Comparison of ENCODE assay signal across 25 mouse cellular contexts in genomic region chr15:12962179-12962578, GRCm38 (mm10).
"Had no signal": no experiment of that assay in that cellular context is flagged by ENCODE, and none has a peak within 500 bp of the region (broad histone marks: within the 10 kb centered on the region; RNA-seq: fewer than 3 reads in every experiment).

No protein-coding gene starts in this region.

- DNase-seq: gastrocnemius, postnatal 14 days; gastrocnemius, postnatal 36 days; heart, adult 2 months; heart, postnatal 14 days; heart, postnatal 36 days; kidney, adult 18-20 months; kidney, adult 8-10 months; kidney, postnatal 14 days; kidney, postnatal 36 days; layer of hippocampus, adult 9-11 months had no signal

- H3K4me1 ChIP-seq: heart, embryonic 15.5 days; intestine, embryonic 15.5 days; kidney, embryonic 15.5 days; limb, embryonic 15.5 days; liver, embryonic 12.5 days had no signal

- ATAC-seq: hindbrain, embryonic 16.5 days; inflammation-experienced regulatory T-cells, adult 6 months; intestine, embryonic 15.5 days; intestine, postnatal 0 days; liver, embryonic 12.5 days had no signal

- H3K4me2 ChIP-seq: heart, embryonic 11.5 days; heart, embryonic 13.5 days; heart, embryonic 15.5 days; hindbrain, embryonic 14.5 days; intestine, embryonic 15.5 days; kidney, embryonic 15.5 days; limb, embryonic 13.5 days; limb, embryonic 15.5 days; liver, embryonic 12.5 days had no signal

- H3K27me3 ChIP-seq: heart, embryonic 13.5 days; heart, embryonic 15.5 days; intestine, embryonic 15.5 days; kidney, embryonic 15.5 days; limb, embryonic 13.5 days; limb, embryonic 15.5 days; liver, embryonic 12.5 days had no signal

- H3K9ac ChIP-seq: heart, embryonic 13.5 days; heart, embryonic 15.5 days; hindbrain, embryonic 14.5 days; intestine, embryonic 15.5 days; kidney, embryonic 15.5 days; limb, embryonic 13.5 days; limb, embryonic 15.5 days; liver, embryonic 12.5 days; liver, embryonic 14.5 days had no signal

- H3K36me3 ChIP-seq: heart, embryonic 13.5 days; heart, embryonic 15.5 days; intestine, embryonic 15.5 days; kidney, embryonic 15.5 days; limb, embryonic 13.5 days; limb, embryonic 15.5 days; liver, embryonic 12.5 days had no signal

- H3K4me3 ChIP-seq: heart, adult 2 months; heart, embryonic 13.5 days; heart, embryonic 15.5 days; intestine, embryonic 15.5 days; kidney, embryonic 15.5 days; left cerebral cortex, adult 2 months; limb, embryonic 13.5 days; limb, embryonic 15.5 days; liver, embryonic 12.5 days had no signal

- H3K9me3 ChIP-seq: heart, embryonic 13.5 days; heart, embryonic 15.5 days; intestine, embryonic 15.5 days; kidney, embryonic 15.5 days; limb, embryonic 13.5 days; limb, embryonic 15.5 days; liver, embryonic 12.5 days had no signal

- H3K27ac ChIP-seq: heart, adult 2 months; heart, embryonic 13.5 days; heart, embryonic 15.5 days; hindbrain, embryonic 14.5 days; intestine, embryonic 15.5 days; kidney, embryonic 15.5 days; kidney, postnatal 0 days; left cerebral cortex, adult 2 months; limb, embryonic 13.5 days; limb, embryonic 15.5 days; liver, embryonic 12.5 days; liver, embryonic 14.5 days had no signal
